Mouse (Mus musculus) brain, embryonic 18.5 days (tissue): ENCODE measurements around the gene Prkar2b.

Experiments used
- DNase-seq: peaks from one replicate; pipeline ENCODE4 v3.0.0-alpha.2; 2012; ENCODE audit warnings: low read depth, low spot score

Prkar2b gene

DNA sequence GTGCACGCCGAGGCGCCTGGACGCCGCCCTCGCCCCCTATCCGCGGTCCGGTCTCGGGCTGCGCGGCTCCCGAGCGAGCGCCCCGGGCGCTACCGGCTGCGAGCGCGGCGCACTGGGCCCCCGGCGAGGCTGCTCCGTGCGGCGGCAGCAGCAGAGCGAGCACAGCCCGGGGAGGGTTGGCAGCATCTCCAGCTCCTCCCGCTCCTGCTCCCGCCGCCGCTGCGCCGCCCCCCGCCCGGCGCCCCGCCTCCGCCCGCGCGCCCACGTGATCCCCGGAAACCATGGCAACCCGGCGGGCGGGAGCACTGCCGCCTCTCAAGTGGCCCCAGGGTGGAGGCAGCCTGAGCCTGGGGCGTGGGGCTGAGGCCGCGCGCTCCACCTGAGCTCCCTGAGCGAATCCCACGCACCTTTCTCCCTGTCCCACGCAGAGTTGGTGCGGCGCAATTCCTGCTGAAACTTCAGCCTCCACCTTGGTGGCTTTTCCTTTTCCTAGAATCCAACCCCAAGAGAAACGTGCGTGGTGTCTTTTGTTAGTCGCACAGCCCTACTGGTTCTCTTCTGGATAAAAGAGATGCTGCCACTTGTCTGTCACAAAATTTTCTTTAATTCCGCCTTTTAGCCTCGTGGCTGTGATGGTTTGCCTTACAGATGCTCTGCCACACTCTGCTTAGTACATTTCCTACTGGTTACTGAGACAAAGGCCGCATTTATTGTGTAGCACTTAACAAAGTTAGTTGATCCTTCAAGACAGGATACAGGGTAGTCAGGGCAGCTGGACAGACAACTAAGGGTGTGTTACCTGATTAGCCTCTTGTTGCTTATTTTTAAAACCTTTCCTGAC, at the start of gene Prkar2b:
TSS of gene Prkar2b (minus strand) at position 207 of the 841 bp plus-strand sequence.
- peak; percentile 87 for DNase-seq

DNA sequence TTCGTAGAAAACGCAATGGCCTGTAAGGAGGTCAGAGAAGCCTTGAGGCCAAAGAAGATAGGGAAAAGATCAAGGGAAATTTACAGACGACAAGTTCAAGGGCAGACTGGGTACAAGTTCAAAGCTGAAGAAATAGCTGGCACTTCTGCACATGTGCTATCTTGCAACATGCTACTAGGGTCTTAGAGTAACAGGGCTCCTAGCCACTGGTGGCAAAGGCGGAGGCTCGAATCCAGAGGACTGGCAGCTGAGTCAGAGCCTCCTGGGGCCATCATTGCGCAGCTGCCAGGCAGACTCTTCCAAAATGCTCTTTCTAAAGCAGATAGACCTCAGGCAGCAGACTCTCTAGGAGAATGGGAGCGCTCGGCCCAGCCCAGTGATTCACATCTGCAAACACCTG, 48.1 kb upstream of the Prkar2b start:
- DNase-seq: no peak

DNA sequence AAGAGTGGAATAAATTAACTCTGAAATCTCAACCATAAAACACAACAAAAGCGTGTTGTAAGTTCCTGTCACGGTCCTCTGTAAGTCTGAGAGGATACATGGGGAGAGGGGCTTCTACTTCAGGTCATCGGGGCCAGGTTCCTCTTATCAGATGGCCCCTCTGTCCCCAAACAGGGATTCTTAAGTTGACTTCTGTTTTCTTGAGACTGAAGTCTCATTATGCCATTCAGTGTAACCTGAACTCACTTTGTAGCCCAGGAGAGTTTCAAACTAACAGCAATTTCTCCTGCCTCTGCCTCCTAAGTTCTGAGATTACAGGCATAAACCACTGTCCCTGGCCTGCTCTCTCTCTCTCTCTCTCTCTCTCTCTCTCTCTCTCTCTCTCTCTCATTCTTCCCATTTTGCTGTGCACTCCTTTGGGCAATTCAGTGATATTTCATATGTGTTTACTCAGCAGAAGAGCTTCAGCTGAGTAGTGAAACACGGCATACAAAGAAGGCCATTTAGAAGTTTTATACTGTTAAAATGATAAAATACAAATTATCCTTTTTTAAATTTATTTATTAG, 43.9 kb upstream of the Prkar2b start:
- DNase-seq: no peak

DNA sequence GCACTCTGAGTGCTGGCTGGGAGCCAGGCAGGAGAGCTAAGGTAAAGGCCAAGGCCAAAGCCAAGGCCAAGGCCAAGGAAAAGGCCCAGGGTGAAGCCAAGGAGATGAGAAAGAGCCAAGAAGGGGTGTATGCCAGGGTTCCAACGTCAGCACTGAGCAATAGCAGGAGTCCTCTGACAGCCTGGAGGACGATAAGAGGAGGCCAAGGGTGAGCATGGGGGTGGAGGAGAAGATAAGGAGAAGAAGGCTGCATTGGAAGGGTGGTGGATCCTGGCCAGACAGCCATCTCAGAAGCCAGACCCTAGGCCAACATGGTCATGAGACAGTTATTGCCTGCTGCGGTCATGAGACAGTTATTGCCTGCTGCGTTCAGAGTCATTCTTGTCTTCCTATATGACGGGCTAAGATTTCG, 43.4 kb upstream of the Prkar2b start:
- DNase-seq: no peak

DNA sequence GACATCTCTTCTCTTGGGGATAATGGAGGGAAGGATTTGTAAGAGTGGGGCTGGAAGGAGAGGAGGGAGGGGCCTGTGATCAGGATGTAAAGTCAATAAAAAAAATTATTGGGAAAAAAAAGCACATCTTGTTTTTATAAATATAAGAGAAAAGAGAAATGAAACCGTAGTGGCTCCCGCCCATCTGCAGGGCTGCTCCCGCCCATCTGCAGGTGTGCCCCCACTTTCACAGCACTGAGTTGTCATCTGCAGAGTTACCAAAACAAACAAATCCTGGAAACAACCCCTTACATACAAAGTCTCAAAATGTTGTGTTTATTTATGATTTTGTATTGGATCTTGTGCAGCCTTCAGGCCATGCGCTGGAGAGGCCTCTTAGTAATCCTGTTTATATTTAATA, 40.2 kb upstream of the Prkar2b start:
- no peak for DNase-seq

DNA sequence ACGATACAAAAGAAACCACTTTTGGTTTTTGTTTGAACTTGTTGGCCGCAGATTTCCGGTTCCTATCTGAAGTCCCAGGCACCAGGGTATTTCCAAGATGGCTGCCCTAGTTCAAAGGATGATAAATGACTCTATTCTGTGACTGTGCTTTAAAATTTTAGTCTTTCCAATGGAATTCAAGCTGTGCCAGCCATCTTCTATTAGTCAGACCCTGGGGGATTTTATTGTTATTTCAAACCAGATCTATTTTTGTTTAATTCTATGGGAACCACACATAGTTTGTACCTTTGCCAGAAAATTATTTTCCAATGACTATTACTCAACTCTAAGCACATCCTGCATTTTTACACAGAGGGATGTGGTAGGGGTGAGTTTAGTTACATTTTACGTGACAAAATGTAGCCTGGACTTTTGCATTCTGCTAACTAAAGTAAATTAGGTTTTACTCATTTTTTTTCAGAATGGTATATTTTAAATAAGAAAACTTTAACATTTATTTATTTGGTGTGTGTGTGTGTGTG, 38.6 kb upstream of the Prkar2b start:
- DNase-seq: no peak

DNA sequence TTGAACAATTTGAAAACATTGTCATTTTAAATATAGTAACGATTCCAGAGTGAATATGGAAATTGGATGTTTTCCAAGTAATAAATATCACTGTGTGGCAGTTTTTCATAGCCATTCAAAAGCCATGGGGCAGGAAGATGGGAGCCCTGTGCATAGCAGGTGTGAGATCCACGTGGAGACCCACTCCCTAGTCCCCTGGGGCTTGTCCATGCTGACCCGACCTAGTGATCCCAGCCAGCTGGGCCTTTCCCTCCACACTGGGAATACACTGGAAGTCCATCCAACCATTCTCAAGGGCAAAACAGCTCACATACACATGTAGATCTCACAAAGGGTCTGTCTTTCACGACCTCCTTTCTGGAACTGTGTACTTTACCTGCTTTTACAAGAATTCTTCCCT, 37.5 kb upstream of the Prkar2b start:
- no peak for DNase-seq

DNA sequence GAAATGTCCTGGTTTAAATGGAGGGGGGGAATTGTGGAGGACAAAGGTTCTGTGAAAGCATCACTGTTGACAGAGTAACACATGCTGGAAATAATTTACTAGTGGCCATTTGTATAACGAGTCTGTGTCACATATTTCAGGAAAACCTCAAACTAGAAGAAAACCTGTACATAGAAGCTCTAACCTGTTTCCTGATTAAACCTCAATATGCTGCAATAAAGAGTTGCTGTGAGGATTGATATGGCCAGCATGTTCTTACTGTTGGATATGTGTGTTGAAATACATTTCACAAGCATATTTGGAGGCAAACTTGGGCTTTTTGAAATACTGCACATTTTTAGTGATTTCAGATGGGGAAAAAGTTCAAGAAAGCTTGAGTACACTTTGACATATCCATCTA, 36.0 kb upstream of the Prkar2b start:
- no peak for DNase-seq

DNA sequence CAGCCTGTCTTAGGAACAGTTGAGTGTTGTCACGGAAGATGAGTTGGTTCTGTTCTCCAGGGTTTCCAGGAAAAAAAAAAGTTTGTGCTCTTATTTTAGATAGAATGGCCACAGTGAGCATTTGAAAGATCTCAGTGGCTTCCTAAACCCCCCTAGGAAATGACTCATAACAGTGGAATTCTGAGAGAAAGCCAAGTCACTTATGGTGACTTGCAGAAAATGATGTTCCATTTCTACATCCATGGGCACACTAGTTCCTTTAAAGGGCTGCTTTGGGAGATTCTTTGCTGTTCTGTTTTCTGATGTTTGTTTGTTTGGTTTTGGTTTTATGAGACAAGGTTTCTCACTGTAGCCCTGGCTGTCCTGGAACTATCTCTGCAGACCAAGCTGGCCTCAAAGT, 34.1 kb upstream of the Prkar2b start:
- DNase-seq: no peak

DNA sequence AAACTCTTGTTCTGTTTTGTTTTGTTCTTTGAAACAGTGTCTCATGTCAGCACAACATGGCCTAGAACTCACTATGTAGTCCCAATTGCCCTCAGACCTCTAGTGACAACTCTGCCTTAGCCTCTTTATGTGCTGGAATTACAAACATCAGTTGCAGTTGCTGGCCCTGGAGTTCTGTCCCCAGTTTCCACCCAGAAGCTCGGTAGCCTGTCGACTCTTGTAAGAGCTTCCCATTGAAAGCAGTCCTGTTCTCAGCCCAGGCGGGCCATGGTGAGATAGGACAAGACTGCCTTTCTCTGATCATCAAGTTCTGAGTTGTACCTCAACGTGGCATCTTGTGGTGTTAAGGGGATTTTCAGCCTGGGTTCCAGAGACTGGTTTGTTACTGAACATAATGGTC, 31.4 kb upstream of the Prkar2b start:
- DNase-seq: no peak

DNA sequence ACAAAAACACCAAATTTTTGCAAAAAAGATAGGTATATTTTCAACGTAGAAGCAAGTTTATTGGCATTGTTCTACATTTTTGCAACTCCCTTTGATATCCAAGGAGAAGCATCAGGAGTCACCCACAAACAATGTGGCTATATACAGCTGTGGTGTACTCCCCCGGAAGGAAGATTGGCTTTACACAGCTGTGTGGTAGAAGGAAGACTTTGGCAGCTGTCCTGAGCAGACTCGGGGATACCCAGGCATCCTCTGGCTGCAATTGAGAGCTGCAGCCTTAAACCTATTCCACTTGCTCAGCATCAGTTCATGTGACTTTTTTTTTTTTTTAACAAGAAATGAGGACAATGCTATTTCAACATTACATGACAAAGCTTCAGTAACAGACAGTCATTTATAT, 27.5 kb upstream of the Prkar2b start:
- DNase-seq: no peak

DNA sequence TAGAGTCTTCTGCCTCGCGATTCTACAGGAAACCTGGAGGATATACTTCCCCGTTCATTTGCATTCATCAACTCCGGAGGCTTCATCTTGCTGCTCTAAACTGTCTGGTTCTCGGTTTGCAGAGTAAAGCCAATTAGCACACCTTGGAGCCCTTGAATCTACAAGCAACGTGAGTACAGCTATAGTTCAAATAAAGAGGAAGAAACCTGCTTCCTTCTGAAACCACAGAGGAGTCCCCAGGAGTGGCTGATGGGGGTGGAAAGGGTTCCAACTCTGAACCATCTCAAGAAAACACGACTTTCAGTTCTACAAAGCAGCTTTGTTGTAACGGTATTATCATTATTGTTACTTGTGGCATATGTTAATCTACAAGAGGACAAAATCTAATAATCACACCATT, 26.2 kb upstream of the Prkar2b start:
- no peak for DNase-seq

DNA sequence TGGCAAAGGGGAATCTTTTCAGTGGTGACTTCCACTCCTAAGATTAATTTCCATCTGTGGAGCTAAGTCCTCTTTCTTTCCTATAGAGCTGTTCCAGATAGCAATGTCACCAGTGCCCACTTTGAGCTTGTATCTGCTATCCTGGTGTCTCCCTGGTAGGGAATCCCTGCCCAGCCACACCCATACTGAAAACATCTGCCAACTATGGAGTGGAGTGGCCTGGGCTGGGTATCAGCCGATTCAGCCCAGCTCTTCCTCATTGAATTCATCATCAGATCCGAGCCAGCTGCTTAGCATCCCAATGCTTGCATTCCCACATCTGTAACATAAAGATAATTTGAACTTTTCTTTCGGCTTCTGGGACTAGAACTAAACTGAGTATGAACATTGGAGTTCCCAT, 25.8 kb upstream of the Prkar2b start:
- no peak for DNase-seq

DNA sequence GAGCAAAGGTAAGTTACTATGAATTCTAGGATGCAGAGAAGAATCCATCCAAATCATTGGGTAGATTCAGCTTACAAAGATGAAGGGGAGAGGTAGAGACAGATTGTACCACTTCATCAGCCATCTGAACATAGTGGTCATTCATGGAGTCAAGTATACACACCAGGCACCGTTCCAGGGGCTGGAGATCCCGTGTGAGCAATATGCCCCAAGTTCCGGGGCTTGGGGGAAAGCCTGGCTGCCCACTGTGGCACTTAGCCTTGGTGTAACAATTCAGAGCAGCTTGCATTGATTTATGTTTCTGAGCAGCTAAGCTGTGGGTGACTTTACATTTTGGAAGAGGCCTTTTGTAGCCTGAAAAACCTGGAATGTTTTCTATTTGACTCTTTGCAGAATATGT, 24.8 kb upstream of the Prkar2b start:
- DNase-seq: no peak

DNA sequence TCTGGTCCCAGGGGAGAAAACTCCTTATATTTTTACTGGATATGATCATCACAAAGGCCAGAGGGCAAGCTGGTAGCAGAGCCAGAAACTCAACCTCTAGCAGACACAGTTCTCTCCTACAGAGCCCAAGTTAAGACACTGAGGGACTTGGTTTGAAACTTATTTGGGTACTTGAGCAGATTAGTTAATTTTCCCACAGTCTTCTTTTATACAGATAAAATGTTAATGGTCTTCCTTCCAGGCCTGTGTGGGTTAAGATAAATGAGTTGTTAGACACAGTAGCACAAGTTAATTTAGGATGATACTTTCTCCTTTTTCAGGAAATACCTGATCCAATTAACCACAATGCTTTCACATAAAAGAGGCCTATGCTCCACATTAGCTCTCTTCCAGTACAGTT, 24.1 kb upstream of the Prkar2b start:
- DNase-seq: no peak

DNA sequence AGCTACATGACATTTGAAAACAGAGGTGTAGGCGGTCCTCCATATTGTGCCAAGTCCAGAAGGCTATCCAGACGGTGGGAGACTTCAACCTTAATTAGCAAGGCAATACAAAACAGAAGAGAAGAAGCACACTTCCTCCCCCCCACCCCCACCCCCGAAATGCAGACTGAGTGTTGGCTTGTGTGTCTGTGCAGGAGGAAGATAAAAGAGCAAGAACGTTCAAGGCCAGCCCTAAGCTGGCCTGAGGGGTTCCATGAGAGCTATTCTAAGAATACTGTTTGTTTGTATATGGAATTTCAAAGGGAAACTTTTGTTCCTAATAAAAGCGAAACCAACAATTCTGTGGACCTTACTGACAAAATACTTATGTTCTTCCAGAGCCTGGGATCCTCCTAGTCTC, 23.5 kb upstream of the Prkar2b start:
- DNase-seq: no peak

DNA sequence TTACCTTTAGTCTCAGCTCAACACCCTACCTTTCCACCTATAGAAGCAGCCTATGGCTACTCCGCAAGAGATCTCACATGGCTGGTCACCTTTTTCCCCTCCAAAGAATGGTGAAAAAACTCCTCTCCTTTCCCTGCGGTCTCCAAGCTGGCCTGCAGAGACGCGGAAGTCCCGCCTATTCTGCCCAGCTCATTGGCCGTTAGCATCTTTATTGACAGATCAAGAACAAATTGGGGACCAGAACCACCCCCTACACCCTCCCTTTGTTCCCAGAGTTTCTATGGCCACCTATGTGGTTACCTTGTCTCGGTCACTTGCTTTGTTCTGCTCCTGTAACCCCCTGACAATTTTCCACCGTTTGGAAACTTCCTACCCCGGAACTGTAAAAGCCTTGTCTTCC, 19.6 kb upstream of the Prkar2b start:
- DNase-seq: no peak

DNA sequence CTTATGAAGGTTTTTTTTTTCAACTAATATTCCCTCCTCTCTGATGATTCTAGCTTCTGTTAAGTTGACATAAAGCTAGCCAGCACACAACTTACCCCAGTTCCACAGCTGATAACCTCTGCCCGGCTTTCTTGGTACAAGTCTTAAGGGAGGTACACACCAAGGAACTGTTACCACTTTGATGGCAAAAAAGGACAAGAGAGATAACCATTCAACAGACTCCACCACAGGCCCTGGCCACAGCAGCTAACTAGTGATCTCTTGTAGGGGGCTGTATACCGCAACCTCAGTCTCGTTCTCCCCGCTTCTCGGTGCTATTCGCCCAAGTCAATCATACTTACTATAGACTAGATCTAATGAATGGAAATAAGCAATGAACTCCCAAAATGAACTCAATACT, 16.3 kb upstream of the Prkar2b start:
- no peak for DNase-seq

DNA sequence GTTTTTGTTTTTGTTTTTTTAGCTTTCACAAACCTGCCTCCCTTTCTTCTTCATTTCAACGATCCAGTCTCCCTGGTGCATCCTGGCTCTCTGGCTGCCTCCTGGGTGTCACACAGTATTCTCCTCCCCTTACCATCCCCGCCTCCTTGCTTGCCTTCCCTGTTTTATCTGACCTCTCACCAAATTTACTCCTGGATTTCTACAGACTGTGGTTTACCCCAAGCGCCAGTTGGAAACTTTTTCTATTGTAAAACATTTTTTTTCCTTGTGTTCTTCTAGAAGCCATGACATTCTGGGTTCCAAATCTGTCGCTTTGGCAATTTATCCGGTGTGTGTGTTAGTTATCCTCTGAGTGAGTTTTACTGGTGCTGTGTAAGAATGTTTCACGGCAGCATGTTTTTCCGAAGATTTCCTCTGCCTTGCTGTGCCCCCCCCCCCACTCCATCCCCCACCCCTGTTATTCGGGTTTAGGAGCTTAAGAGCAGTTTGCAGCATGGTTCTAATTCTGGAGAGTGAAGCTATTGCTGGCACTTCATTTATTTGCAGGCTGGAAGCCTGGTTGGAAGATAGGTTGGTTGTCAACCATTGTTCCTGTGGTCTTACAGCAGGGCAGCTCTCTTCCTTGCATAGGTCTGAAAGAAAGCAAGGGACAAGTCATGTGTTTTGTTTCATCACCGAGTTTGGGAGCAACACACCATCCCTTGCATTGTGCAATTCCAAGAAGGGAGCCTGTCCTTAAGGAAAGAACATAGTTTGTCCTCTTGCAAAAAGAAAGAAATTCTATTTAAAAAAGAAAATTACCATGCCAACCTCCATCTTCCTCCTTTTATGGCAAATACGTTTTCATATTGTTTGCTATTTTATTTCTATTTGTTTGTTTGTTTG, 15.0 kb upstream of the Prkar2b start:
- no peak for DNase-seq

DNA sequence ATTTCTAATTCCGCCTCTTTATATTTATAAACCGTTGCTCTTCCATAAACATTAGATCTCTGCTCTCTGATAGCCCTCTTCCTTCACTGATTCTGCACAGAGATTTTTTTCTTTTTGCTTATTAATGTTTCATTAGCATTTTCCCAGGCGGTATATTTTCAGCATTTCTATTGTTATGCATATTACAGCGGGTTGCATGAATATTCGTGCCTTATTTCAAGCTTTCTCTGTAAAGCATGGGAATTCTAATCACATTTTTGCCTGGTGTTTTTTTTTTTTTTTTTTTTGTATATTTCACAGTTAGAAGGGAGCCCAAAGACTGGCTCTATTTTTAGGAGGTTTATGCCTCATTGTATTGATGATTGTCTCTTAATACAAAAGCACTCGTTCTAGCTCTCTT, 13.2 kb upstream of the Prkar2b start:
- DNase-seq: no peak

DNA sequence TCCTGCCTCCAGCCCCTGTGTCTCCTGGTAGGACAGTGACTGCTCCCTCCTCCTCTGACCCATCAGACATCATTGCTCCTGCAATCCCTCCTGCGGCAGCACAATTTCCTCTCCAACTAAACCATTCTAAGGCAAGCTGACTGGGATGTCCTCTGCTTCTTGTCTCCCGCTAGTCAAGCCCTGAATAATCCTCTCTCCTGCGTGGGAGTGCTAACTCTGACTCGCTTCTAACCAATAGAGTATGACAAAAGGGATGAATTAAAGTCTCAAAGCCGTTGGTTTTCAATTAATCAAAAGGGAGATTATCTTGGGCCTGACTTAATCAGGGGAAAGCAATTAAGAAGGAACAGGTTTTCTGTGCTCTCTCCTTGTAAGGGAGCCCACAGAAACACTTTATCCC, 4.9 kb upstream of the Prkar2b start:
- no peak for DNase-seq
